Mouse (Mus musculus): ENCODE results near the gene Jhy.

- TF ChIP-seq CTCF (IDR thresholded peaks at IDR 0.05; ENCODE audit: low read depth, low read length): no peak
- TF ChIP-seq POLR2A (IDR thresholded peaks at IDR 0.05; ENCODE audit: borderline replicate concordance, low read depth, low read length): no peak
Observed at GRCm38 (mm10) chr9:40963586-40964417, at the start of gene Jhy.
